Mouse (Mus musculus) embryonic facial prominence, embryonic 14.5 days (tissue): ENCODE measurements around the gene Colgalt2. TPM values are rescaled to one million over a fixed set of nuclear protein-coding genes. Genes with fewer than 3 reads are reported as not detected.
A peak's percentile ranks its signal among the peaks of the same experiment; 100 is the strongest.

Experiments used
- ATAC-seq: fragments of 200-750 bp; cut with Nextera tagmentation; 2 replicates; pipeline ENCODE4 v1.8.0; 2017; ENCODE audit warnings: low read depth, moderate number of reproducible peaks, moderate TSS enrichment
- DNase-seq: peaks from one replicate; pipeline ENCODE4 v3.0.0-alpha.2; 2015; ENCODE audit warnings: low spot score
- H3K27ac ChIP-seq: fragments of 300-500 bp; sonication (generic); replicated peaks from 2 replicates; pipeline ENCODE4 v1.5.1; 2014; ENCODE audit warnings: low read depth, mild to moderate bottlenecking, low read length, moderate library complexity
- H3K27me3 ChIP-seq: fragments of 300-500 bp; sonication (generic); replicated peaks from 2 replicates; pipeline ENCODE4 v1.6.1; 2014; ENCODE audit warnings: low read length; ENCODE audit not compliant: control insufficient read depth, insufficient read depth
- H3K36me3 ChIP-seq: fragments of 300-500 bp; sonication (generic); 2 replicates; pipeline ENCODE4 v1.6.1; 2014; ENCODE audit warnings: low read length, mixed read lengths; ENCODE audit not compliant: control insufficient read depth, insufficient read depth
- H3K4me1 ChIP-seq: fragments of 300-500 bp; sonication (generic); 2 replicates; pipeline ENCODE4 v1.6.1; 2014; ENCODE audit warnings: antibody characterized with exemption, low read length; ENCODE audit not compliant: control insufficient read depth, insufficient read depth
- H3K4me2 ChIP-seq: fragments of 300-500 bp; sonication (generic); 2 replicates; pipeline ENCODE4 v1.6.1; 2014; ENCODE audit warnings: low read depth, mild to moderate bottlenecking, low read length, moderate library complexity, mixed read lengths
- H3K4me3 ChIP-seq: fragments of 300-500 bp; sonication (generic); 2 replicates; pipeline ENCODE4 v1.5.1; 2014; ENCODE audit warnings: low read depth, mild to moderate bottlenecking, low read length
- H3K9ac ChIP-seq: fragments of 300-500 bp; sonication (generic); 2 replicates; pipeline ENCODE4 v1.6.1; 2014; ENCODE audit warnings: low read depth, mild to moderate bottlenecking, low read length, moderate library complexity, mixed read lengths
- H3K9me3 ChIP-seq: fragments of 300-500 bp; sonication (generic); 2 replicates; pipeline ENCODE4 v1.6.1; 2016; ENCODE audit warnings: low read length; ENCODE audit not compliant: control insufficient read depth
- WGBS: fragments of 180-500 bp; shearing (Covaris S2); extraction: QIAGEN DNeasy Blood & Tissue Kit; methylation state at CpG from one replicate; pipeline ENCODE4 v1.1.7; 2014; 5-methylcytosine and 5-hydroxymethylcytosine counted together
- polyA plus RNA-seq: library from polyadenylated mRNA; unstranded; fragments of >200 nt; fragmentation: Nextera tagmentation; extraction: Ambion mirVana; gene quantifications from 2 replicates; pipeline ENCODE4 v1.2.1, GENCODE M21; 2014

The Colgalt2 gene
- polyA plus RNA-seq, 1 experiment from 2014 or later, result 5.5 TPM

GRCm38 (mm10) chr1:152389271-152389670, 10.4 kb upstream of the Colgalt2 start:
- H3K9me3 ChIP-seq, result no peaks in the 10 kb centered on the region
- no peaks in the 10 kb centered on the region; the same call in 1 of the 2 replicates for H3K4me1 ChIP-seq
- no peak overlapping the region for H3K4me3 ChIP-seq
- ATAC-seq (no peak), DNase-seq (no peak)
- no peak overlapping the region for H3K4me2 ChIP-seq
- no peaks in the 10 kb centered on the region for H3K36me3 ChIP-seq
- no peaks in the 10 kb centered on the region for H3K27me3 ChIP-seq
- H3K27ac ChIP-seq, result no peak overlapping the region
- H3K9ac ChIP-seq, result no peak overlapping the region

DNA sequence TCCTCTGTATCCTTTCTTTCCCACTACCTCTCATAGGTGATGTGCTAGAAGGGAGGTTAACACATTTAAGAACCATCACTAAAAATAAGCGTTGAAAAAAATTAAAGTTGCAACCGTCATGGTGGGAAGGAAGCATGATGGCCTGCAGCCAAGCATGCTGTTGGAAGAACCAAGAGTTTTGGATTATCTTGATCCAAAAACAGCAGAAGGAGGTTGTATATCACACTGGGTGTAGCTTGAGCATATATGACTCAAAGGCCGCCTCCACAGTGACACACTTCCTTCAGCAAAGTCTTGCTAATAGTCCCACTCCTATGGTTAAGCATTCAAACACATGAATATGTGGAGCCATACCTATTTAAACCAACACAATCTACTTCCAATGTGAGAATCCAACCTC, 5.5 kb upstream of the Colgalt2 start:
- Histone ChIP-seq H3K36me3 (no peaks in the 10 kb centered on the region), H3K4me1 (no peaks in the 10 kb centered on the region), H3K9me3 (no peaks in the 10 kb centered on the region), H3K27me3 (no peaks in the 10 kb centered on the region), H3K9ac (no peak overlapping the region), H3K4me2 (no peak overlapping the region), H3K4me3 (no peak overlapping the region), H3K27ac (no peak overlapping the region)
- no peak for ATAC-seq
- no peak for DNase-seq
- WGBS, result 93% methylated on average over 3 of the region's 3 CpGs

DNA sequence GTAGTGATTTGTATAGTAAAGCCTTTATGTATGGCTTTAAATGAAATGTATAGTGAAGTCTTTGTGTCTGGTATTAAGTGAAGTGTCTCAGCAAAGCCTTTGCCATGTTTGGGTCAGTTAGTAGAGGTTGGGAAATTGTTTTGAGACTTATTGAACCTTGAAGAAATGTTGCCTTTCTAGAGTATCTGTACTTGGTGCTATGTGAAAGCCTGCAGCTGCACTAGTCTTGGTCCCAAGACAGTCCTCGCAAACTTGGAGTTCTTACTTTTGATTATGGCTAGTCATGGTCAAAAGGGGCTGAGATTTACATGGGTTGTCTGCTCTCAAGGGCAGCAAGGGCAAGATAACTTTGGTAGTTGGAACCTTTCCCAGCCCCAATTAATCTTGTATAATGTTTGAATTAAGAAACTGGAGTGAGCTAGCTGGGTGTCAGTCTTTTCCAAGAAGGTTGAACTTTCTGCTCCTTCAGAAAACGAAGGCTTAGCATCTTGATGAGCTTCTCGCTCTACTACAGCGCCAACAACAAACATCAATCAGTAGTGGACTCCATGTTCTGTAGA, 4.6 kb upstream of the Colgalt2 start:
- WGBS, result 86% methylated on average over 4 of the region's 4 CpGs
- DNase-seq, result no peak
- no peak for ATAC-seq

GRCm38 (mm10) chr1:152398708-152399107, 922 bp upstream of the Colgalt2 start:
- no peak overlapping the region for H3K4me3 ChIP-seq
- H3K4me2 ChIP-seq, result no peak overlapping the region
- 0 out of 2 replicates have a peak, but pooled peaks cover 10% of the 10 kb centered on the region for H3K4me1 ChIP-seq
- no peak for DNase-seq
- no peaks in the 10 kb centered on the region for H3K36me3 ChIP-seq
- H3K9me3 ChIP-seq, result no peaks in the 10 kb centered on the region
- H3K27me3 ChIP-seq, result 0 out of 2 replicates have a peak, but pooled peaks cover 9% of the 10 kb centered on the region
- ATAC-seq, result no peak
- no peak overlapping the region for H3K27ac ChIP-seq
- no peak overlapping the region for H3K9ac ChIP-seq
- WGBS, result 66% methylated on average over 1 of the region's 1 CpGs

More for the DNA sequence above, 4.6 kb upstream of the Colgalt2 start:
- H3K27me3 ChIP-seq, result 0 out of 2 replicates have a peak, but pooled peaks cover 1% of the 10 kb centered on the region
- H3K4me3 ChIP-seq, result no peak overlapping the region
- no peaks in the 10 kb centered on the region for H3K9me3 ChIP-seq
- no peaks in the 10 kb centered on the region for H3K4me1 ChIP-seq
- no peak overlapping the region for H3K27ac ChIP-seq
- H3K4me2 ChIP-seq, result no peak overlapping the region
- no peaks in the 10 kb centered on the region for H3K36me3 ChIP-seq
- no peak overlapping the region for H3K9ac ChIP-seq

GRCm38 (mm10) chr1:152400556-152401540, 1.2 kb downstream of the Colgalt2 start:
- Histone ChIP-seq H3K9ac (peak overlapping the region; percentile 71), H3K4me1 (0 out of 2 replicates have a peak, but pooled peaks cover 10% of the 10 kb centered on the region), H3K36me3 (no peaks in the 10 kb centered on the region), H3K4me3 (peak overlapping the region; percentile 69), H3K27ac (no peak overlapping the region), H3K27me3 (0 out of 2 replicates have a peak, but pooled peaks cover 9% of the 10 kb centered on the region), H3K9me3 (no peaks in the 10 kb centered on the region), H3K4me2 (peak overlapping the region; percentile 97)
- DNase-seq, result no peak
- ATAC-seq, result peak; percentile 60
- WGBS, result 16% methylated on average over 13 of the region's 14 CpGs

GRCm38 (mm10) chr1:152407021-152407946, 7.7 kb downstream of the Colgalt2 start:
- ATAC-seq (peak; percentile 63; the same call in 1 of the 2 replicates), DNase-seq (no peak)
- Histone ChIP-seq H3K4me2 (peak overlapping the region; percentile 49), H3K27me3 (no peaks in the 10 kb centered on the region), H3K27ac (no peak overlapping the region), H3K9ac (peak overlapping the region; percentile 34; the same call in 1 of the 2 replicates), H3K4me3 (peak overlapping the region; percentile 17), H3K36me3 (no peaks in the 10 kb centered on the region), H3K4me1 (peaks cover 7% of the 10 kb centered on the region; the same call in 1 of the 2 replicates), H3K9me3 (peaks cover 3% of the 10 kb centered on the region)
- 28% methylated on average over 22 of the region's 22 CpGs for WGBS

DNA sequence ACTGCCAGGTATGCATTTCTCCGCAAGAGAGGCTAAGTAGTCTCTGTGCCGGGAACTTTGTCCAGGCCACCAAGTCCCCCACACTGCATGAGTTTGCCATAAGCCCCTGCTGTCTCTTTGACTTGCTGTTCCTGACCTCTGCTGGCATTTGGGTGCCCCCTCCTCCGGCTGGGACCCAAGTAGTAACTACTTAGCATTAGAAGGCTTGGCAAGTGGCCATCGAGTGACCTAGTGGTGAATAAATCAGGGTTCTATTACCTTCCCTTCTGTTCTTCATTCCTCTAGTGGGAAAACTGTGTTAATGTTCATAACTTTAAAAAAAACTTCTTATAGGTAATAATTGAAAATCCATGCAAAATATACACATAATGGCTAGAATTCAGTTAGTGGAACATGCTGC, 9.7 kb downstream of the Colgalt2 start:
- 70% methylated on average over 4 of the region's 4 CpGs for WGBS
- Histone ChIP-seq H3K9me3 (peaks cover 10% of the 10 kb centered on the region), H3K27me3 (no peaks in the 10 kb centered on the region), H3K4me3 (no peak overlapping the region), H3K9ac (no peak overlapping the region), H3K36me3 (no peaks in the 10 kb centered on the region), H3K4me1 (peaks cover 11% of the 10 kb centered on the region; the same call in 1 of the 2 replicates), H3K4me2 (no peak overlapping the region), H3K27ac (no peak overlapping the region)
- ATAC-seq, result no peak
- DNase-seq, result no peak

- no peak for ATAC-seq
- Histone ChIP-seq H3K4me2 (no peak overlapping the region), H3K36me3 (no peaks in the 10 kb centered on the region), H3K9me3 (peaks cover 10% of the 10 kb centered on the region), H3K27ac (no peak overlapping the region), H3K27me3 (no peaks in the 10 kb centered on the region), H3K9ac (no peak overlapping the region), H3K4me3 (no peak overlapping the region), H3K4me1 (peaks cover 18% of the 10 kb centered on the region)
- DNase-seq, result no peak
- WGBS, result 83% methylated on average over 3 of the region's 3 CpGs
Measured at GRCm38 (mm10) chr1:152410657-152411056, 11.0 kb downstream of the Colgalt2 start.
